Mouse (Mus musculus): ENCODE data around the gene Hacl1. TPM values are rescaled to one million over a fixed set of nuclear protein-coding genes. Genes with fewer than 3 reads are reported as not detected.

The Hacl1 gene
- polyA plus RNA-seq, 1 experiment: 20.9 TPM

DNA sequence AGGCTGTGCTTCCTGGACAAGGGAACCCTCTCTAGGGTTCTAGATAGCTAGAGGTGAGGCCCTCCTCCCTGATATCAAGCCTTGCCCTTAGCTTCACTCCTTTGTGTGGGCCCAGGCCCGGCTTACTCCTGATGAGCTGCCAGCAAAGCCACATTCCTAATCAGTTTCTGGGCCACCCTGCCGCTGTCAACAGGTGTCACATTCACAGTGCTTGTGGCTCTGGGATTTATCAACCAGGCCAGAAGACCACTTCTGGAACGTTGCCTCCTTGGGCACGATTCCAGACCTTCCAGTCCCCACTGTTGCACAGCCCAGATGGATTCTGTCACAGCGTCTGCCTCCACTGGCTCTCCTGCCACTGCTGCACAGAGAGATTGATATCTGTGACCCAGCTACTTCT lies 80.2 kb downstream of the Hacl1 start:
- Histone ChIP-seq H3K9me3 (replicated peaks; ENCODE audit: control insufficient read depth, insufficient read depth, low read length, poor library complexity, severe bottlenecking) (no peaks in the 10 kb centered on the region), H3K27me3 (ENCODE audit: control insufficient read depth, insufficient read depth, low read length, poor library complexity, severe bottlenecking) (no peaks in the 10 kb centered on the region), H3K27ac (ENCODE audit: insufficient read depth, low read length) (no peak overlapping the region), H3K9ac (ENCODE audit: low read depth, poor library complexity, severe bottlenecking) (no peak overlapping the region), H3K36me3 (ENCODE audit: control insufficient read depth, insufficient read depth, low read length, poor library complexity, severe bottlenecking) (no peaks in the 10 kb centered on the region), H3K4me3 (ENCODE audit: low read depth, low read length) (no peak overlapping the region), H3K4me1 (ENCODE audit: control insufficient read depth, insufficient read depth, low read length) (no peaks in the 10 kb centered on the region)
- TF ChIP-seq EP300 (IDR thresholded peaks at IDR 0.05; ENCODE audit: insufficient read depth, low read depth, low read length) (no peak), CTCF (IDR thresholded peaks at IDR 0.05; ENCODE audit: low read depth, low read length) (no peak), POLR2A (IDR thresholded peaks at IDR 0.05; ENCODE audit: insufficient read depth, low read length) (no peak)

DNA sequence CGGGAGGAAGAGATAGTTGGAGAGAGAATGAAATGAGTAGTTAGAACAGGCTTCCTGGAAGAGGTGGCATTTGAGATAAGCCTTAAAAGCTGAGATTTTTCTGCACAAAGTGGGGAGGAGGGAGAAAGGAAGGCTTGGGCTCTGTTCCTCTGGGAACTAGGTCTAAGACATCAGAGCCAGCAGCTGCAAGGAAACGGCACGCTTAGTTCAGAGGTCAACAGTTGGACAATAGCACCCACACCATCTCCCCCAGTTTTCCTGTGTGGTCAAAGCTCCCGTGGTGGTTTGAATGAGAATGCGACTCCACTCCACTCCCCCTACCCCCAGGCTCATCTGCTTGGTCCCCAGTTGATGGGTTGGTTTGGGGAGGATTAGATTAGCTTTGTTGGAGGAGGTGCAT lies 81.9 kb downstream of the Hacl1 start:
- Histone ChIP-seq H3K4me3 (ENCODE audit: low read depth, low read length) (no peak overlapping the region), H3K4me1 (ENCODE audit: control insufficient read depth, insufficient read depth, low read length) (no peaks in the 10 kb centered on the region), H3K9ac (ENCODE audit: low read depth, poor library complexity, severe bottlenecking) (no peak overlapping the region), H3K9me3 (replicated peaks; ENCODE audit: control insufficient read depth, insufficient read depth, low read length, poor library complexity, severe bottlenecking) (no peaks in the 10 kb centered on the region), H3K27me3 (ENCODE audit: control insufficient read depth, insufficient read depth, low read length, poor library complexity, severe bottlenecking) (no peaks in the 10 kb centered on the region), H3K36me3 (ENCODE audit: control insufficient read depth, insufficient read depth, low read length, poor library complexity, severe bottlenecking) (no peaks in the 10 kb centered on the region), H3K27ac (ENCODE audit: insufficient read depth, low read length) (no peak overlapping the region)
- TF ChIP-seq EP300 (IDR thresholded peaks at IDR 0.05; ENCODE audit: insufficient read depth, low read depth, low read length) (no peak), POLR2A (IDR thresholded peaks at IDR 0.05; ENCODE audit: insufficient read depth, low read length) (no peak), CTCF (IDR thresholded peaks at IDR 0.05; ENCODE audit: low read depth, low read length) (no peak)

DNA sequence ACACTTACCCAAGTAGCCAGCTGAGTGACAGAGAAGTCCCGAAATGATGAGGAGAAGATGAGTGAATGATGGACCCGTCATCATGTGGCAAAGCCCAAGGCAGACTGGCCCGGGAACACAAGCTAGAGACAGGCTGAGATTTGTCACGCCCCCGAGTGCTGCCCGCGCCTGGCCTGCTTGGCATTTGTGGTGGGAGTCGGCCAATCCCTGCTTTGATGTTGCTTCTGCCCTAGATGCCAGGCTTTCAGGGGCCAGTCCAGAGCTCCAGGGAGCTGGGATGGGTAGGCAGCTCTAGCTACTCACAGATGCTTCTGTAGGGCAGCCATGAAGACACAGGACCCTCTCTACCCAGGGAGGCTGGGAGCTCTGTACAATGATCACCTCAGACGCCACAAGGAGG lies 83.3 kb downstream of the Hacl1 start:
- no peaks in the 10 kb centered on the region for H3K36me3 ChIP-seq (ENCODE audit: control insufficient read depth, insufficient read depth, low read length, poor library complexity, severe bottlenecking)
- H3K4me3 ChIP-seq (ENCODE audit: low read depth, low read length): no peak overlapping the region
- no peak overlapping the region for H3K27ac ChIP-seq (ENCODE audit: insufficient read depth, low read length)
- TF ChIP-seq EP300 (IDR thresholded peaks at IDR 0.05; ENCODE audit: insufficient read depth, low read depth, low read length) (no peak), POLR2A (IDR thresholded peaks at IDR 0.05; ENCODE audit: insufficient read depth, low read length) (no peak), CTCF (IDR thresholded peaks at IDR 0.05; ENCODE audit: low read depth, low read length) (no peak)
- no peaks in the 10 kb centered on the region for H3K4me1 ChIP-seq (ENCODE audit: control insufficient read depth, insufficient read depth, low read length)
- no peak overlapping the region for H3K9ac ChIP-seq (ENCODE audit: low read depth, poor library complexity, severe bottlenecking)
- H3K27me3 ChIP-seq (ENCODE audit: control insufficient read depth, insufficient read depth, low read length, poor library complexity, severe bottlenecking): no peaks in the 10 kb centered on the region
- no peaks in the 10 kb centered on the region for H3K9me3 ChIP-seq (replicated peaks; ENCODE audit: control insufficient read depth, insufficient read depth, low read length, poor library complexity, severe bottlenecking)

DNA sequence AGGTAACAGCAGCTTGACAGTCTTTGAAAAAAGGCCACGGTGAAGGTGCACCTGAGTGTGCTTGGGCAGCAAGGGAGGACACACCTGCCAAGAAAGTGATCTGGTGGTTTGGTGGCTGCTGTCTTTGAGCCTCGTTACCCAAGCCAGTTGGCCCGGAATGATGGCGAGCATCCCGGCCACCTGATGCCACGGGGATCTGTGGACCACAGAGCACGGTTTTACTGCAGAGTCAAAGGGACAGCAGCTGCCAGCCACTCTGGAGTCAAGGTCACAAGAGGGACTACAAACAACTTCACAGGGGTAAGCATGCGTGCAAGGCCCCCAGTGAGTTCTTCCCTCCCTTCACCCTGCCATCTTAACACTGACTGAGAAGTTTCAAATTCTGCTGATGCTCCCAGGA lies 83.8 kb downstream of the Hacl1 start:
- Histone ChIP-seq H3K9ac (ENCODE audit: low read depth, poor library complexity, severe bottlenecking) (no peak overlapping the region), H3K4me3 (ENCODE audit: low read depth, low read length) (no peak overlapping the region), H3K36me3 (ENCODE audit: control insufficient read depth, insufficient read depth, low read length, poor library complexity, severe bottlenecking) (no peaks in the 10 kb centered on the region), H3K9me3 (replicated peaks; ENCODE audit: control insufficient read depth, insufficient read depth, low read length, poor library complexity, severe bottlenecking) (no peaks in the 10 kb centered on the region), H3K27ac (ENCODE audit: insufficient read depth, low read length) (no peak overlapping the region), H3K27me3 (ENCODE audit: control insufficient read depth, insufficient read depth, low read length, poor library complexity, severe bottlenecking) (no peaks in the 10 kb centered on the region), H3K4me1 (ENCODE audit: control insufficient read depth, insufficient read depth, low read length) (no peaks in the 10 kb centered on the region)
- TF ChIP-seq CTCF (IDR thresholded peaks at IDR 0.05; ENCODE audit: low read depth, low read length): no peak

DNA sequence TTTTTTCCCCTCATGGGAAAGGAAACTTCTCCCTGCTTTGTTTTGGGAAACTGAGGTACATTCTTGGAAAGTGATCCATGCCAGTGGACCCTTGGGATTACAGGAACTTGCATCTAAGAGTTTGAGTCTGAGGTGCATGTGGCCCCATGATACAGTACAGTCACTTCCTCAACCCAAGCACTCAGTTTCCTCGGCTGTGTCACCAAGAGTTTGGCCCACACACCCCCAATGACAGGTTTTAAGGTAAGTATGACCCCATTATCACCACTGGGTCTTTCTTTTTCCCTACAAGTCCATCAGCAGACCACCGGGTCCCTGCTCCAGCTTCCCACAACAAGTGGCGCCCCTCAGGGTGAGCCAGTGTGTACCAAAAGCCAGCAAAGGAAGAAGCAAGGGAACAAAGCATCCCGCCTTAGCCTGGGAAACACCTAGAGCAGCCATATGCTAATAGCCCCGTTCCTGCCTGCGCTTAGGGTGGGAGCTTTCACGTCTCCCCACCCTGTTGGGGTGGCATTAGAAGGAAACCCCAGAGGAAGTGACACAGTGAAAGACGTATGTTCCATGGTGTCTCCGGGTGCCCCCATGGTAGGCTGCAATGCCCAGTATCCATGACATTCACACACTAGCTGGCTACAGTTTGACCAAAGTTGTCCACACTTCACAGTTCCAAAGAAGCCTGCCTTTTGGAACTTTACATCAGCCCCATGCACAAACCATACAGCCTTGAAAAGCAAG lies 84.4 kb downstream of the Hacl1 start:
- TF ChIP-seq CTCF (IDR thresholded peaks at IDR 0.05; ENCODE audit: low read depth, low read length) (no peak), EP300 (IDR thresholded peaks at IDR 0.05; ENCODE audit: insufficient read depth, low read depth, low read length) (no peak), POLR2A (IDR thresholded peaks at IDR 0.05; ENCODE audit: insufficient read depth, low read length) (no peak)
- Histone ChIP-seq H3K4me3 (ENCODE audit: low read depth, low read length) (no peak overlapping the region), H3K27ac (ENCODE audit: insufficient read depth, low read length) (no peak overlapping the region), H3K9ac (ENCODE audit: low read depth, poor library complexity, severe bottlenecking) (no peak overlapping the region), H3K27me3 (ENCODE audit: control insufficient read depth, insufficient read depth, low read length, poor library complexity, severe bottlenecking) (no peaks in the 10 kb centered on the region), H3K36me3 (ENCODE audit: control insufficient read depth, insufficient read depth, low read length, poor library complexity, severe bottlenecking) (no peaks in the 10 kb centered on the region), H3K9me3 (replicated peaks; ENCODE audit: control insufficient read depth, insufficient read depth, low read length, poor library complexity, severe bottlenecking) (no peaks in the 10 kb centered on the region), H3K4me1 (ENCODE audit: control insufficient read depth, insufficient read depth, low read length) (no peaks in the 10 kb centered on the region)

DNA sequence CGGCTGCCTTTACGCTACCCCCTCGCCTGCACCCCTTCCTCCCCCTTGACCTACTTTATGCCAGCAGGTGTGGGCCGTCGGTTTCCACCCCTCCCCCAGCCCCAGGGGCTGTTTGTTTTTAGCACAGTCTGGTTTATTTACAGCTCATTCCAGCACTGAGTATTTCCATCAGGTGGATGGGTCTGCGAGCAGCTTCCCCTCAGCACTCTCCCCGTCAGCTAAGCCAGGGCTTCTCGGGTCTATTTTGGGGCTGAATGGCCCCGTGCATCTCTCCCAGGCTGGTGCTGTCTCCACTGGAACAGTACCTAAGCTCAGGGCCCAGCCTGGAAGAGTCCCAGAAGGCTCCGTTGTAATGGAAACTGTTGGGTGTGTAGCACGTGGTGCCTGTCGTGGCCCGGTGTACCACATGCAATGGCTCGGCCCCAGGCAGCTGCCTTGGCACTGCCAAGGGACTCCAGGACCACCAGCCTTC lies 85.1 kb downstream of the Hacl1 start:
- TF ChIP-seq POLR2A (IDR thresholded peaks at IDR 0.05; ENCODE audit: insufficient read depth, low read length) (no peak), EP300 (IDR thresholded peaks at IDR 0.05; ENCODE audit: insufficient read depth, low read depth, low read length) (no peak)
- Histone ChIP-seq H3K4me3 (ENCODE audit: low read depth, low read length) (no peak overlapping the region), H3K4me1 (ENCODE audit: control insufficient read depth, insufficient read depth, low read length) (no peaks in the 10 kb centered on the region), H3K9me3 (replicated peaks; ENCODE audit: control insufficient read depth, insufficient read depth, low read length, poor library complexity, severe bottlenecking) (no peaks in the 10 kb centered on the region), H3K36me3 (ENCODE audit: control insufficient read depth, insufficient read depth, low read length, poor library complexity, severe bottlenecking) (no peaks in the 10 kb centered on the region), H3K27ac (ENCODE audit: insufficient read depth, low read length) (no peak overlapping the region), H3K9ac (ENCODE audit: low read depth, poor library complexity, severe bottlenecking) (no peak overlapping the region), H3K27me3 (ENCODE audit: control insufficient read depth, insufficient read depth, low read length, poor library complexity, severe bottlenecking) (no peaks in the 10 kb centered on the region)

Measured in ES-Bruce4 (cell line).